Mouse (Mus musculus) inflammation-experienced regulatory T-cells, adult 6 months (primary cell): ENCODE data around the gene Gstm2. TPM values are rescaled to one million over a fixed set of nuclear protein-coding genes. Genes with fewer than 3 reads are reported as not detected.

Experiments
- ATAC-seq: one replicate; pipeline ENCODE4 v1.8.0; 2017
- polyA plus RNA-seq, 3 experiments: library from polyadenylated mRNA; unstranded; fragments of 100-300 nt; shearing (Covaris generic); gene quantifications; one replicate each; pipeline ENCODE4 v1.2.1; 2017

The Gstm2 gene
- polyA plus RNA-seq, 3 experiments from 2014 or later = not detected

- ATAC-seq = no peak
Observed at GRCm38 (mm10) chr3:107940524-107940923, 45.7 kb downstream of the Gstm2 start.

GRCm38 (mm10) chr3:107939830-107940229 is 46.4 kb downstream of the Gstm2 start:
- ATAC-seq = no peak

- no peak for ATAC-seq
Observed at GRCm38 (mm10) chr3:107939403-107939802, 46.9 kb downstream of the Gstm2 start.

- ATAC-seq = no peak
Observed at GRCm38 (mm10) chr3:107935888-107936287, 50.4 kb downstream of the Gstm2 start.

GRCm38 (mm10) chr3:107935268-107935667 is 51.0 kb downstream of the Gstm2 start:
- ATAC-seq = no peak

- no peak for ATAC-seq
Observed at GRCm38 (mm10) chr3:107932128-107932527, 54.1 kb downstream of the Gstm2 start.

Other genes starting within 250 kb of the Gstm2 start
- gene Csf1, start 226.0 kb downstream of the Gstm2 start, polyA plus RNA-seq = 10 to 100 TPM; 15.5 to 53.7 (median 20.5) TPM
- gene Eps8l3, start 109.2 kb downstream of the Gstm2 start, polyA plus RNA-seq = not detected
- 1 to 10 TPM in 1 of 3 experiments, not detected in 2; 1.4 TPM for gene Gstm5, start 90.6 kb downstream of the Gstm2 start, polyA plus RNA-seq
- 1 to 10 TPM in 1 of 3 experiments, not detected in 2; 1.5 TPM for gene Gstm7, start 54.6 kb downstream of the Gstm2 start, polyA plus RNA-seq
- not detected for gene Gstm6, start 42.7 kb downstream of the Gstm2 start, polyA plus RNA-seq
- gene Gstm3, start 17.2 kb downstream of the Gstm2 start, polyA plus RNA-seq = not detected
- gene Gstm1, start 31.5 kb upstream of the Gstm2 start, polyA plus RNA-seq = 1 to 10 TPM; 1.1 to 2.7 (median 1.4) TPM
- gene Gstm4, start 58.4 kb upstream of the Gstm2 start, polyA plus RNA-seq = 1 to 10 TPM; 3.1 to 5.5 (median 5.0) TPM
- 10 to 100 TPM; 15.6 to 26.4 (median 18.1) TPM for gene Ampd2, start 100.2 kb upstream of the Gstm2 start, polyA plus RNA-seq
- not detected for gene Gnat2, start 106.3 kb upstream of the Gstm2 start, polyA plus RNA-seq
- 100 to 1,000 TPM in 1 of 3 experiments, 10 to 100 TPM in 2; 90.7 to 140 (median 97.6) TPM for gene Gnai3, start 159.7 kb upstream of the Gstm2 start, polyA plus RNA-seq
- not detected for gene Gpr61, start 168.4 kb upstream of the Gstm2 start, polyA plus RNA-seq
- gene Amigo1, start 199.9 kb upstream of the Gstm2 start, polyA plus RNA-seq = under 1 TPM; 0.33 to 0.53 (median 0.51) TPM
- gene Cyb561d1, start 214.8 kb upstream of the Gstm2 start, polyA plus RNA-seq = 1 to 10 TPM; 6.6 to 7.3 (median 7.1) TPM
- gene Atxn7l2, start 224.5 kb upstream of the Gstm2 start, polyA plus RNA-seq = 1 to 10 TPM; 4.7 to 5.9 (median 5.6) TPM
- not detected for gene Sypl2, start 240.2 kb upstream of the Gstm2 start, polyA plus RNA-seq